Mouse (Mus musculus) thymus, adult 2 months (tissue): Measurements from ENCODE around the gene Arhgap24. TPM values are rescaled to one million over a fixed set of nuclear protein-coding genes. Genes with fewer than 3 reads are reported as not detected.

ENCODE experiments used
- DNase-seq: peaks from one replicate; pipeline ENCODE4 v3.0.0; 2021
- H3K27ac ChIP-seq: fragments of 200-500 bp; 2 replicates; pipeline ENCODE4 v1.5.1; 2012; ENCODE audit warnings: low read length, control low read depth; ENCODE audit not compliant: control insufficient read depth, insufficient read depth
- H3K27me3 ChIP-seq: fragments of 200-500 bp; 2 replicates; pipeline ENCODE4 v1.6.1; 2012; ENCODE audit warnings: mild to moderate bottlenecking, low read length, moderate library complexity, mixed read lengths; ENCODE audit not compliant: control insufficient read depth, insufficient read depth
- H3K36me3 ChIP-seq: fragments of 200-500 bp; 2 replicates; pipeline ENCODE4 v1.6.1; 2012; ENCODE audit warnings: mild to moderate bottlenecking, low read length, moderate library complexity; ENCODE audit not compliant: control insufficient read depth, insufficient read depth
- H3K4me1 ChIP-seq: fragments of 200-500 bp; replicated peaks from 2 replicates; pipeline ENCODE4 v1.6.1; 2012; ENCODE audit warnings: low read length; ENCODE audit not compliant: control insufficient read depth, insufficient read depth
- H3K4me3 ChIP-seq: fragments of 200-500 bp; 2 replicates; pipeline ENCODE4 v1.5.1; 2012; ENCODE audit warnings: mild to moderate bottlenecking, low read length, control low read depth, moderate library complexity; ENCODE audit not compliant: control insufficient read depth, insufficient read depth
- CTCF ChIP-seq: fragments of 200-500 bp; IDR thresholded peaks from 2 replicates; pipeline ENCODE4 v1.5.1; 2012; ENCODE audit warnings: mild to moderate bottlenecking, control low read depth, low read length, moderate library complexity, borderline replicate concordance; ENCODE audit not compliant: control insufficient read depth, poor library complexity, insufficient read depth; ENCODE audit errors: extremely low read depth
- POLR2A ChIP-seq: fragments of 200-500 bp; IDR thresholded peaks from 2 replicates; pipeline ENCODE4 v1.6.1; 2012; ENCODE audit warnings: mild to moderate bottlenecking, low read length, control low read depth, moderate library complexity; ENCODE audit not compliant: control insufficient read depth, poor library complexity, insufficient read depth; ENCODE audit errors: extremely low read depth
- WGBS: fragments of 180-500 bp; shearing (Covaris S2); methylation state at CpG from one replicate; pipeline ENCODE4 v1.1.7; 2018; 5-methylcytosine and 5-hydroxymethylcytosine counted together
- polyA plus RNA-seq: library from polyadenylated mRNA; depleted of rRNA; stranded (reverse); fragments of >200 nt; gene quantifications from 2 replicates; pipeline ENCODE4 v1.2.3, GENCODE M21; 2012; rRNA removed

The Arhgap24 gene
- polyA plus RNA-seq, result 3.7 and 4.5 TPM in 2 replicates

DNA sequence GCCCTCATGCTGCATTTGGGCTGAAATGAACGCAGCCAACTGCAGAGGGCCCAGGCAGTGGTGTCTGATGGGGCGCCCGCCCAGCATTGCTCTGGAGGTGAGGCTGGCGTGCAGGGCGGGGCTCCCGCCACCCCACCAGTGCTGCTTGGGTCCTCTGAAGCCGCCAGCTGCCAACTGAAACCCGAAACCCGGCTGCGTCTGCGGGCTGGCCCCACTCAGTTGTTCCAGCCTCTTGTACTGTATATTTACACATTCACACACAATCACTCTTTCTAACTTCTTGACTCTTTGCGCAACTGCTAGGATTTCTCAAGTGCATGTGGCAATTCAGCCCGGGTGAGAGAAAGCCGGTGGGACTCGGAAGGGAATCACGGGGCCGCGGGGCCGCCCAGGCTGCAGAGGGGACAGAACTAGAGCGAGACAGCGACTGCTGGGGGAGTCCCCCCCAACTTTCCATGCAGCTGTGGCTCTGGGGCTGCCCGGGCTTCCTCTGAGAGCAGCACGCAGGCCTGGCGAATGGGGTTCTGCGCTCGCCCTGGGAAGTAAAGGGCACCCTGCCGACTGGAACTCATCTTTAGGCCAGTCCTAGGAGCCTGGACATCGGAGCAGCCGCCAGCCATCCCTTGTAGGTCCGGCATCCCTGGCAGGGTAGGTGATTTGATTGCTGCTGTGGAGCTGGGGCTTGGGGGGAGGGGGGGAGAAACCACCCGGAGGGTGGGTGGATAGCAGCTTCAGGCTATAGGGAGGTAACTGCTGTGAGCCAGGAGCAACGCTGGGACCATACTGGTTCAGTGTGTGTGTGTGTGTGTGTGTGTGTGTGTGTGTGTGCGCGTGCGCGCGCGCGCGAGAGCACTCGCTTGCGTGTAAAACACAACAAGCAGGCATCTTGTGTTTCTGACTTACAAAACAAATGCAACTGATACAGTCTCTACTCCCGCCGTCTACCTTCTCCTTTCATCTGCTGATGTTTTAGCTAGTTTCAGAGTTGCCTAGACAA is at the start of gene Arhgap24:
Gene Arhgap24, plus strand, starts transcription at position 177 of the 997 bp plus-strand sequence.
- DNase-seq, result peak; percentile 79
- peaks cover 4% of the 10 kb centered on the region; the same call in 1 of the 2 replicates for H3K4me1 ChIP-seq
- WGBS, result 2% methylated on average over 44 of the region's 44 CpGs
- H3K36me3 ChIP-seq, result no peaks in the 10 kb centered on the region
- TF ChIP-seq POLR2A (peak; percentile 48; the same call in 1 of the 2 replicates), CTCF (no peak)
- peak within 1 kb of the TSS; percentile 90 for H3K27ac ChIP-seq
- no peaks in the 10 kb centered on the region for H3K27me3 ChIP-seq
- peak within 1 kb of the TSS; percentile 73 for H3K4me3 ChIP-seq

DNA sequence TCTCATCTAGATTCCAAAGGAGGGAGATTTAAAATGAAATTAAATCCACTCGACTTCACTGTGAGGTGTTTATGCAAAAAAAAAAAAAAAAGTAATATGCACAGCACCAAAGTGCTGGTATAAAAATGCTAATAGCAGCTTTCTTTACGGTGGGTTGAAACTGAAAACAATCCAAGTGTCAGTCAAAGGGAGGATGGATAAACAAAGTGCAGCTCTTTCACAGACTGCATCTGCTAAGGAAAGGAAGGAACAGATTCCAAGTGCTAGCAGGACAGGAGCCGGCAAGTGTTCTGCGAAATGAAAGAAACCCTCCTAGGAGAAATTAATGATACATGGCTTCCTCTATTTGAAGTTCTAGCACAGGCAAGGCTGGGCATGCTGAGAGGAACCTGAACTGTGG is 47.0 kb upstream of the Arhgap24 start:
- Histone ChIP-seq H3K36me3 (no peaks in the 10 kb centered on the region), H3K4me1 (peaks cover 4% of the 10 kb centered on the region), H3K4me3 (no peak overlapping the region), H3K27me3 (no peaks in the 10 kb centered on the region), H3K27ac (no peak overlapping the region)
- DNase-seq, result no peak
- WGBS, result 74% methylated on average over 4 of the region's 4 CpGs
- no peak for TF ChIP-seq CTCF
- TF ChIP-seq POLR2A, result no peak

DNA sequence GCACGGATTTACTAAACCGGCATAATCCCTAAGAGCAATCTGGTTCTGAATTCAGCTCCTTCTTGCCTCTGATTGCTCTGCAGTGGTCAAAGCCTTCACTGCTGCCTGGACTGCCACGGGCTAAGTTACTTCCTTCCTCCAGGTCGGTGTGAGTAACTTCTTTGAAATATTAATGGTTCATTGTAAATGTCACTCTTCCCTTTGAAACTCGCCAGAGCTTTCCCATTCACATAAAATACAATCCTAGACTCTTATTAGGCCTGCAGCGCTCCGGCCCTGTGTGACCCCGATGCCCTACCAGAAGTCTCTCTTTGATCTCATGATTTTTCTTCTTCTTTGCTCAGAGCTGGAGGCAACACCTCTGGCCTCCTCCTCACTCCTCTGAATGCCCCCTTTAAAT is 44.6 kb upstream of the Arhgap24 start:
- Histone ChIP-seq H3K36me3 (no peaks in the 10 kb centered on the region), H3K27me3 (no peaks in the 10 kb centered on the region), H3K4me3 (no peak overlapping the region), H3K4me1 (peaks cover 4% of the 10 kb centered on the region), H3K27ac (no peak overlapping the region)
- DNase-seq, result no peak
- no peak for TF ChIP-seq POLR2A
- TF ChIP-seq CTCF, result no peak
- 71% methylated on average over 8 of the region's 8 CpGs for WGBS

DNA sequence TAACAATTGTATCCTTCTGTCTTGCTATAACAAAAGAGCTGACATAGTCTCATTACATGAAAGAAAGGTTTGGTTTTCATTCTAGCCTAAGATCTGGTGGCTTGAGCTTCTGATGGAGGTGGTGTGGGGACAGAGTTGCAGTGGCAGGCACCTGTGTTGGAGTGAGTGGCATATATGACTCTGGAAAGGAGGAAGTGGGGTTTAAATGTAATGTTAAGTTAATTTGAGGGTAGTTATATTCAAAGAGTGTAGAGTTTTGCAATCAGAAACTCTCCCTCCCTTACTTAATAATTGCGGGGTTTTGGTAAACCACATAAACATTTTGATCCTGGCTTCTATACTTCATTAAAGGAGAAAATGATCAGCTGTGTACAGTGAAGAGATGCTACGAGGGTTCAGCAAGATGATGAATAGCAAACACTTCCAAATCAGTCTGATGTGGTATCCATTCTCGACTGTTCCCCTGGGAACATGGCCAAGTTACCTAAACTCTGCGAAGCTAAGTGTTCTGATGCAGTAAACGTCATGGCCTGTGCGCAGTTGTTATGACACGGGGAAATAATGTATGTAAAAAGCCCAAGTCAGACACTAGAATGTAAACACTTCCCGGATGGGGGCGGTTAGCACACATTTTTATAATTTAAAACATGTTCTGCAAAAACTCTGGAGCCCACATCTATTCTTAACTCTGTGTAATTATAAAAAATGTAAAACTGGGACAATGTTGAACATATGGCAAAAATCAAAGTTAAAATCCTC is 41.9 kb upstream of the Arhgap24 start:
- Histone ChIP-seq H3K4me3 (no peak overlapping the region), H3K27ac (no peak overlapping the region), H3K36me3 (no peaks in the 10 kb centered on the region), H3K4me1 (no peaks in the 10 kb centered on the region), H3K27me3 (no peaks in the 10 kb centered on the region)
- 82% methylated on average over 9 of the region's 9 CpGs for WGBS
- TF ChIP-seq POLR2A (no peak), CTCF (no peak)
- no peak for DNase-seq

DNA sequence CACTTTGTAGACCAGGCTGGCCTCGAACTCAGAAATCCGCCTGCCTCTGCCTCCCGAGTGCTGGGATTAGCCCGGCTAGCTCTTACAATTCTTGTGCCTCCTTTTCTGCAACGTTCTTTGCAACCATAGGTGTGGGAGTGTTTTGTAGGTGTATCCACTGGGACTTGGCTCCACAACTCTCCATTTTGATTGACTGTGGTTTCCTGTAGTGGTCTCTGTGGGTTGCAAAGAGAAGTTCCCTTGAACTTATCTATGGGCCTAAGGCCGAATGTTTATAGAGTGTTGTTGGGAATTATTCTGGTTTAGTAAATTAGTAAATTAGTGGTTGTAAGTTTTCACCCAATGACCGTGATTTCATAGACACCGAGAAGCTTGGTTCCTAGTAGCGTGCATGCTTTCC is 33.8 kb upstream of the Arhgap24 start:
- DNase-seq, result no peak
- no peaks in the 10 kb centered on the region for H3K4me1 ChIP-seq
- 50% methylated on average over 9 of the region's 9 CpGs for WGBS
- H3K36me3 ChIP-seq, result no peaks in the 10 kb centered on the region
- no peak overlapping the region for H3K27ac ChIP-seq
- TF ChIP-seq POLR2A, result no peak
- TF ChIP-seq CTCF, result no peak
- no peak overlapping the region for H3K4me3 ChIP-seq
- no peaks in the 10 kb centered on the region for H3K27me3 ChIP-seq

DNA sequence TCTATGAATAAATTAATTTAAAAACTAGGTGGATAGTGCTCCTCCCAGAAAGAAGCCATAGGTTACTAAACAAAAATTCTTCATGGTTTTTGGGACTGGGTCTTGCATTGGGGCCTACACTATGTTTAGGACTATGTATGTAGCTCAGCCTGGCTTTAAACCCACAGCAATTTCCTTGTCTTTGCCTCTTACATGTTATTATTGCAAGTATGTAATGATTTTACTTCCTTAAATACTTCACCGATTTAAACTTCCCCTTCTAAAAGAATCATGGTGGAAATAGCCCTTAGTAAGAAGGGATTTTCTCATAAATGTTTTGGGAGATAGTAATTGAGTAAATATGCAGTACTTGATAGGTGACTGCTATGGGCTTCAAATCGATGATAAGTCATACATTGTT is 30.3 kb upstream of the Arhgap24 start:
- no peak for DNase-seq
- Histone ChIP-seq H3K4me1 (no peaks in the 10 kb centered on the region), H3K36me3 (no peaks in the 10 kb centered on the region), H3K4me3 (no peak overlapping the region), H3K27me3 (no peaks in the 10 kb centered on the region), H3K27ac (no peak overlapping the region)
- 31% methylated on average over 2 of the region's 2 CpGs for WGBS
- TF ChIP-seq POLR2A, result no peak
- no peak for TF ChIP-seq CTCF
